Mouse (Mus musculus) embryonic facial prominence, embryonic 14.5 days (tissue): ENCODE data around the gene Rag1. TPM values are rescaled to one million over a fixed set of nuclear protein-coding genes. Genes with fewer than 3 reads are reported as not detected.

ENCODE experiments used
- polyA plus RNA-seq: library from polyadenylated mRNA; unstranded; fragments of >200 nt; fragmentation: Nextera tagmentation; extraction: Ambion mirVana; gene quantifications from 2 replicates; pipeline ENCODE4 v1.2.1, GENCODE M21; 2014

Rag1 gene
- polyA plus RNA-seq, 1 experiment from 2014 or later: 0.33 TPM

Other genes with a start within 250 kb of the Rag1 start
- gene Rag2, start 24.8 kb downstream of the Rag1 start, polyA plus RNA-seq: 0.07 and 0.11 TPM in 2 replicates
- gene B230118H07Rik, start within 50 bp of the Rag1 start, polyA plus RNA-seq: 55.8 and 65.6 TPM in 2 replicates
- 12.8 and 13.3 TPM in 2 replicates for gene Traf6, start 28.9 kb upstream of the Rag1 start, polyA plus RNA-seq
- gene Prr5l, start 233.5 kb upstream of the Rag1 start, polyA plus RNA-seq: 14.2 and 19.3 TPM in 2 replicates
- 61.7 and 70.2 TPM in 2 replicates for gene Commd9, start 236.7 kb upstream of the Rag1 start, polyA plus RNA-seq